Mouse (Mus musculus): Measurements from ENCODE around the gene A030014E15Rik. TPM values are rescaled to one million over a fixed set of nuclear protein-coding genes. Genes with fewer than 3 reads are reported as not detected.

Gene A030014E15Rik
- polyA plus RNA-seq, 1 experiment from 2014 or later = not detected

Other genes with a start within 250 kb of the A030014E15Rik start
- gene Mff, start 200.0 kb upstream of the A030014E15Rik start, polyA plus RNA-seq (2015; fragmentation: Nextera tagmentation; extraction: Ambion mirVana) = 153 and 171 TPM in 2 replicates
- 0.07 and 0.10 TPM in 2 replicates for gene Tm4sf20, start 156.5 kb upstream of the A030014E15Rik start, polyA plus RNA-seq (2015; fragmentation: Nextera tagmentation; extraction: Ambion mirVana)
- gene Gm47791, start 153.7 kb upstream of the A030014E15Rik start, polyA plus RNA-seq (2015; fragmentation: Nextera tagmentation; extraction: Ambion mirVana) = not detected in 2 replicates
- gene Agfg1, start 85.4 kb upstream of the A030014E15Rik start, polyA plus RNA-seq (2015; fragmentation: Nextera tagmentation; extraction: Ambion mirVana) = 46.3 and 46.5 TPM in 2 replicates
- gene A030005L19Rik, start 11.6 kb upstream of the A030014E15Rik start, polyA plus RNA-seq (2015; fragmentation: Nextera tagmentation; extraction: Ambion mirVana) = 0.15 and 0.29 TPM in 2 replicates
- gene Gm6217, start 6.5 kb downstream of the A030014E15Rik start, polyA plus RNA-seq (2015; fragmentation: Nextera tagmentation; extraction: Ambion mirVana) = not detected in 2 replicates
- gene A030003K21Rik, start 18.5 kb downstream of the A030014E15Rik start, polyA plus RNA-seq (2015; fragmentation: Nextera tagmentation; extraction: Ambion mirVana) = not detected in 2 replicates
- not detected in 2 replicates for gene Gm7544, start 31.1 kb downstream of the A030014E15Rik start, polyA plus RNA-seq (2015; fragmentation: Nextera tagmentation; extraction: Ambion mirVana)
- gene Gm47955, start 35.4 kb downstream of the A030014E15Rik start, polyA plus RNA-seq (2015; fragmentation: Nextera tagmentation; extraction: Ambion mirVana) = not detected in 2 replicates
- gene Gm47959, start 75.6 kb downstream of the A030014E15Rik start, polyA plus RNA-seq (2015; fragmentation: Nextera tagmentation; extraction: Ambion mirVana) = not detected in 2 replicates
- 0.05 TPM in 1 of 2 replicates, not detected in the other for gene Slc19a3, start 113.5 kb downstream of the A030014E15Rik start, polyA plus RNA-seq (2015; fragmentation: Nextera tagmentation; extraction: Ambion mirVana)
- gene Krtap28-10, start 117.6 kb downstream of the A030014E15Rik start, polyA plus RNA-seq (2015; fragmentation: Nextera tagmentation; extraction: Ambion mirVana) = not detected in 2 replicates
- not detected in 2 replicates for gene Gm47969, start 120.0 kb downstream of the A030014E15Rik start, polyA plus RNA-seq (2015; fragmentation: Nextera tagmentation; extraction: Ambion mirVana)
- gene A030005K14Rik, start 134.5 kb downstream of the A030014E15Rik start, polyA plus RNA-seq (2015; fragmentation: Nextera tagmentation; extraction: Ambion mirVana) = not detected in 2 replicates
- not detected in 2 replicates for gene Krtap28-13, start 136.0 kb downstream of the A030014E15Rik start, polyA plus RNA-seq (2015; fragmentation: Nextera tagmentation; extraction: Ambion mirVana)
- not detected in 2 replicates for gene Ccl20, start 191.8 kb downstream of the A030014E15Rik start, polyA plus RNA-seq (2015; fragmentation: Nextera tagmentation; extraction: Ambion mirVana)
- gene Daw1, start 234.8 kb downstream of the A030014E15Rik start, polyA plus RNA-seq (2015; fragmentation: Nextera tagmentation; extraction: Ambion mirVana) = not detected in 2 replicates